Mouse (Mus musculus): ENCODE data around the gene Piga. TPM values are rescaled to one million over a fixed set of nuclear protein-coding genes. Genes with fewer than 3 reads are reported as not detected.
A peak's percentile ranks its signal among the peaks of the same experiment; 100 is the strongest.

The Piga gene
- total RNA-seq, 2 experiments from 2014 or later, result 1.9 to 3.0 TPM

DNA sequence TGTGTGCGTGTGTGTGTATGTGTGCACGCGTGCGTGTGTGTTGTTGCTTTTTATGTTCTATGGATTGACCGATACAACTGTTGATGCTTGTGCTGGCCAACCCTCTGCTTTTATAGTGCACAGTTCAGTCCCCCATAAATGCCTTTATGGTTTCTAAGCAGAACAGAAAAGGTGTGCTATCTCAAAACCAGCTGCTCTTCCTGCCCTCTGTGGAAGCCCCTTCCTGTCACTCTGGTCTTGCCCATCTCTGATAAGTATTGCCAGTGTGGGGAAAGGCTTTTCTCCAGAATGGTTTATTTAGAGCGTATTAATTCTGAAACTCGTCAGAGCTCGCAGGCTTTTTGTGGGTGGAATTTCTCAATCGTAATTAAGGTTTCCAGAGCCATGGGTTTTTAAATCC, 13.1 kb downstream of the Piga start:
- DNase-seq, result no peak

DNA sequence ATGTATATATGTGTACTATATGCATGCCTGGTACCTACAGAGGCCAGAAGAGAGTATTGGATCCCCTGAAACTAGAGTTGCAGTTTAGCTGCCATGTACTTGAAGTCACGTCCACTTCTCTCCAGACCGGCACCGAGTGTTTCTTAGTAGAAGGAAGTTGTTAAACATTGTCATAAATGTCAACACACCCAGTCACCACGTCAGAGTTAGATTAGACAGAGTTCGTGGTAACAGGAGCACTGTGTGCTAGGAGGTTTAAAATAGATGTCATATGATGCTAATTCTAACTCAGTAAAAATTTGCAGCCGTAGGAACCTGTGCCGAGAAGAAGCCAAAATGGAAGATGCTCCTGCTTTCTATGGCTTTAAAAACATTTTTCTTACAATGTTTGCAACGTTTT, 17.1 kb downstream of the Piga start, which contains the start of gene Asb11:
Gene Asb11, plus strand, starts transcription at position 286 of the 400 bp plus-strand sequence.
- DNase-seq, result no peak

DNA sequence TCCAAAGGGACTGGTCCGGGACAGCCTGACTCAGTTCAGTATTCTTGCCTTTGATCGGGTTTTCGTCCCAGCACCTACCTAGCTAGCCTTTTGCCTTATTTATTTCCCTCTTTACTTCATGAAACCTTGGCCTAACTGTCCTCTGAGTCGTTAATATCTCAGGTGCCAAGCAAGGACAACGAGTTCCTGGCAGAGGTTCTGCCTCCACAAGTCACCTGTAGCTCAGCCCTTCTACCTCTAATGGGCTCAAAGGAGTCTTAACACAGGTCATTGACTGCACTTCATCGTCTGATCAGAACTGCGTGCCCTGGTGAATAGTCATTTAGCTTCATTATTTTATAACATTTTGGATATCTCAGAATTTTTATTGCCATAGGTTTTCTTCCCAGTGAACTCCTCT, 19.9 kb downstream of the Piga start:
- no peak for DNase-seq

DNA sequence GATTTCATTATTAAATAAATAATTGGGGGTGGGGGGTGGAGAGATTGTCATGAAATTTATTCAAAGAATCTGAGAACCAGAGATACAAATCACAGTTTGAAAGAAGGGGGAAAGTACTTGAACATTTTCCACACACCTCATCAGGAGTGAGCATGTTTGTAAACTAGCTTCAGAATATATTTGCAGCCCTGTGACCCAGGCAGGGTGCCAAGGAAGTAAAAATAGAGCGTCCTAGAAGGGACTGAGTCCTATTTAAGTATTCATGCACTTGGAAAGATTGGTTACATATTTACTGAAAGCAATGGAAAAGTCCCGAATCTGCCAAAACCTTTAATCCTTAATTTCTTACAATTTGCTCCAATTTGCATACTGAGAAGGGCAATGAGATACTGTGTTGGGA, 20.6 kb downstream of the Piga start:
- peak; percentile 33 for DNase-seq

DNA sequence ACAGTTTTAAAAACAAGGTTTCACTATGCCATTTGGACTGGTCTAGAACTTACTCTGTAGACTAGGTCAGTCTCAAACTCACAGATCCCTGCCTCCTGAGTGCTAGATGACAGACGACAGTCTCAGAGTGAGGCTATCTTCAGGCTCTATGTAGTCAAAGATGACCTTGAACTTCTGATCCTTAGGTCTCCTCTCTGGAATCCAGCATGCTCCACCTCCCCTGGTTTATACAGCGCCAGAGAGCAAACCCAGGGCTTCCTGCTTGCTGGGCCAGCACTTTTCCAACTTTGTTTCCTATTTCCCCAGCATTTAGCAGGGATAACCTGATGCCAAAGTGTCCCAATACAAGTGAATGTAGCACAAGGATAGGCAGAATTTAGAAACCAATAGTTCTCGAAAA, 21.1 kb downstream of the Piga start:
- no peak for DNase-seq

DNA sequence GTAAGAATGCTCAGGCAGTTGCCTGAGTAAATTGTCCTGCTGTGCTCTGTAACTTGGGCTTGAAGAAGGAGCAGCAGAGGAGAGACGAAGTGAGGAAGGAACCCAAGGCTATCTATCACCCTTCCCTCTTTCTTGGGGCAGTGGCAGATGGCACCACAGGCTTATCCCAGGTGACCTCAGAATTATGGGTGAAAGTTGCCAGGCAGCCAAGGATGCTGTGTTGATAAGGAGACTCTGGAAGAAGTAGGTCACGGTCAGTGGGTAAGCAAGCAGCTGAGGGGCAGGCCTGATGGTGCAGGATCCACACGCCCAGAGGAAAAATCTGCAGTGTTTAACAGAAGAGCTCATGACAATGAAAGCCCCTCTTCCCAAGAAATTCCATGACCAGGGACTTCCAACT, 21.7 kb downstream of the Piga start:
- DNase-seq, result no peak

DNA sequence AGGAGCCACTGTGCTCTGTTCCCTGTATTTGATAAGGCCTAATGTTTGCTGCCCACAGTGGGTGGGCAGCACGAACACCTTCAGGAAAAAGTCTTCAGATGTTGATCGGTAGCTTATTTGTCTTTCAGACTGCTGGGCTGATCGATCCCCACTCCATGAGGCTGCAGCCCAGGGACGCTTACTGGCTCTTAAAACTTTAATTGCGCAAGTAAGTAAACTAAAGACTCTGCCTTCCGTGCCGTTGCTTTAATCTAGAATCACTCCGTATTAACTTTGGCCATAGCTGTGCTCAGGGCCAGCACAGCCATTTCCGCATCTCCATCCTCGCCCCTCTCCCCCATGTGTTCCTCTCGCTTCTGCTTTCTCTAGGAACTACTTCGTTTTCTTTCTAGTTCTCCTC, 26.0 kb downstream of the Piga start:
- DNase-seq, result no peak

DNA sequence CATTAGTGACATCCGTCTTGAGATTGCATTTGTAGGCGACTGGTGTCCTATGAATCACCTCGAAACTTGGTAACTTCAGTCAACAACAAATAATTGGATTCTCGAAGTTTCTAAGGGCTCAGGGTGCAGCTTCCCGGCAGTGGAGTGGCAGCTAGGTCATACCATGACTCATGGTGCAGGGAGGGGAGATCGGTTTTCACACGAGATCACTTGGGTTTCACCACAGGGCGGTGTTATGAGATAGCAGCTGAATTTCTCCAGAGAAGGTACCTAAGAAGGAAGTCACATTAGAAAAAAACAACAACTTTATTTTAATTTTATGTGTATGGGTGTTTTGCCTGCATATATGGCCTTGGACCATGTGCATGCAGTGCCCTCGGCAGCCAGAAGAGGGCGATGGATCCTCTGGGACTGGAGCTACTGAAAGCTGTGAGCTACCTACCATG, 26.5 kb downstream of the Piga start:
- DNase-seq, result no peak

DNA sequence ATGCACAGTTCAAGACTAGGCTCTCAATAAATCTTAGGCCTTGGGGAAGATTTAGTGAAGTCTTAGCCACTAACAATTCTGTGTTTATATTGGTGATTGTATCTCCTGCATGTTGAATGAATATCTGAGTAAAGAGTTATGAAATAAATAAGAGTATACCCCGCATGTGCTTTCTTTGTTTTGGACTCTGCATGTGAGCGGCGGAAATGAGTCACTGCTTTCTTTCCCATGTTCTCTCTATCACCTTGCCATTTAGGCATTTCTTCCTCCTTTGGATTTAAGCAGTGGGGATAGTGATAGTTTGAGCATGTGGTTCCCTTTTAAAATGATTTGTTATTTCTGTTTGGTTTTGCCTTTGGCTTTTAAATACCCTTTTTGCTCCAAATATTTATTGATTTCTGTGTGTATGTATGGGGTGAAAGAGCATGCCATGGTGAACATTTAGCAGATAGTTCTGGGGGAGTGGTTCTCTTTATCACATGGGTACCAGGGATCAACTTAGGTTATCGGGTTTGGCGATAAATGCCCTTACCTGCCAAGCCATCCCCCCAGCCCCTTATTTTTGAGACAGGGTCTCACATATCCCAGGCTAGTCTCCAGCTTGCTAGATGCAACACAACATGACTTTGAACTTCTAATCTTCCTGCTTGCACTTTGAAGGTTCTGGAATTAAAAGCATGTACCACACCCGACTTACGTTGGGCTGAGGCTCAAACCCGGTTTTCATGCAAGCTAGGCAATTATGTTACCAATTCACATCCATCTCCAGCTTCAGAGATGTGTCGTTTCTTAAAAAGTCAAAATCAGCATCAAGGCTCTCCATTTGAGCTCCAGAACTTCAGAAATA, 27.5 kb downstream of the Piga start:
- DNase-seq, result no peak

DNA sequence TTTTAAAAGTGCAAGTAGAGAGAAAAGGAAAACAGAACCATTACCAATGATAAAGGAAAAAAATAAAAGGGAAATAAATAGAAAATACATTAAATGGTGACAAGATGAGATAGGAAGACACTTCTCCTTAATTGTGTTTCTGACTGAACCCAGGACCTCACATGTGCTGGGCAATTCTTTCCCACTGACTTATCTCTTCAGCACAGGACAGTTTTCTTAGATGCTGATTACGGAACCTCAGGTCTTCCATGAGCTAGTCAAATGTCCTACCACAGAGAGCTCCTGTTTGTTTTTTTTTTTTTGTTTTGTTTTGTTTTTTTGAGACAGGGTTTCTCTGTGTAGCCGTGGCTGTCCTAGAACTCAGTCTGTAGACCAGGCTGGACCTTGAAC, 28.1 kb downstream of the Piga start:
- no peak for DNase-seq

DNA sequence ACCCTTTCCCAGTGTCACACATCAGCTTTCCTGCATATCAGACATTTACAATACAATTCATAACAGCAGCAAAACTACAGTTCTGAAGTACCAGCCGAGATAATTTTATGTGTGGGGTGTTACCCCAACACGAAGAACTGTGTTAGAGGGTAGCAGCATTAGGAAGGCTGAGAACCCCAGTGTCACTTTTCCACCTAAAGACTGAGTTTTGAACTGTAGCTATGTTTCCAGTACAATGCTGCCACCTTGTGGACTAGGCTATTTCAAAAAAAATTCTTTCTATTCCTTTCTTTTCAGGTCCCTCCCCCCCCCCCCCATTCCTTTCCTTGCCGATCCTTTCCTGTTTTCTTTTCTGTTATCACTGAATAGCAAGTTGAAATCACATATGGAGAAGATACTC, 29.6 kb downstream of the Piga start:
- DNase-seq, result peak; percentile 5

DNA sequence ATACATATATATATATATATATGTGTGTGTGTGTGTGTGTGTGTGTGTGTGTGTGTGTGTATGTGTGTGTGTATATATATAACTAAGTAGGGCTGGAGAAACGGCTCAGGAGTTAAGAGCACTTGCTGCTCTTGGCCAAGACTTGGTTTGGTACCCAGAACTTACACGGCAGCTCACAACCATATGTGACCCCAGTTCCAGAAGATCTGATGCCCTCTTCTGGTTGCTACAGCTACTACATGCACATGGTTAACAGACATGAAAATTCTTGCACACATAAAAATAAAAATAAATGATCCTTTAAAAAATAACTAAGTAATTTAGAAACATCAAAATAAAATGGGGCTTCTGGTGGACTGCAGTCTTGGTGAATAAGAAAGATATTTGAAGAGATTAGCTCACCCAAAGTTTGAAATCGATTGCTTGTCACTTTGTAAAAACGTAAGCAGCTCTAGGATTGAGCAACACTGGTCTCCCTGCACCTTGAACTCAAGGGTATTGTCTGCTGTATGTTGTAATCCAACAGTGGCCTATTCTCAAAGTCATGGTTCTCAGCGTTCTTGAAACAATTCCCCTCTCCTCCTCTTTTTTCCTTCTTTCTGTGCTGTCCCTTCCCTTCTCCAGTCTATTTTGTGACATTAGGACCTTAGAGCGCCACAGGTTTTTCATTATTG, 39.8 kb downstream of the Piga start:
- DNase-seq, result no peak

Other genes starting within 250 kb of the Piga start
- gene Bmx, start 161.6 kb upstream of the Piga start, total RNA-seq (2021), result under 1 TPM; 0.75 to 0.86 TPM
- gene Pir, start 150.4 kb upstream of the Piga start, total RNA-seq (2021), result 1 to 10 TPM; 2.6 to 2.7 TPM
- 1 to 10 TPM; 2.1 to 3.3 TPM for gene Vegfd, start 46.4 kb upstream of the Piga start, total RNA-seq (2021)
- 10 to 100 TPM in 1 of 2 experiments, 1 to 10 TPM in 1; 9.3 to 17.8 TPM for gene Asb11, start 17.2 kb downstream of the Piga start, total RNA-seq (2021)
- gene Asb9, start 86.5 kb downstream of the Piga start, total RNA-seq (2021), result not detected